ENCODE assay signal across 8 mouse cellular contexts in the genomic region with DNA sequence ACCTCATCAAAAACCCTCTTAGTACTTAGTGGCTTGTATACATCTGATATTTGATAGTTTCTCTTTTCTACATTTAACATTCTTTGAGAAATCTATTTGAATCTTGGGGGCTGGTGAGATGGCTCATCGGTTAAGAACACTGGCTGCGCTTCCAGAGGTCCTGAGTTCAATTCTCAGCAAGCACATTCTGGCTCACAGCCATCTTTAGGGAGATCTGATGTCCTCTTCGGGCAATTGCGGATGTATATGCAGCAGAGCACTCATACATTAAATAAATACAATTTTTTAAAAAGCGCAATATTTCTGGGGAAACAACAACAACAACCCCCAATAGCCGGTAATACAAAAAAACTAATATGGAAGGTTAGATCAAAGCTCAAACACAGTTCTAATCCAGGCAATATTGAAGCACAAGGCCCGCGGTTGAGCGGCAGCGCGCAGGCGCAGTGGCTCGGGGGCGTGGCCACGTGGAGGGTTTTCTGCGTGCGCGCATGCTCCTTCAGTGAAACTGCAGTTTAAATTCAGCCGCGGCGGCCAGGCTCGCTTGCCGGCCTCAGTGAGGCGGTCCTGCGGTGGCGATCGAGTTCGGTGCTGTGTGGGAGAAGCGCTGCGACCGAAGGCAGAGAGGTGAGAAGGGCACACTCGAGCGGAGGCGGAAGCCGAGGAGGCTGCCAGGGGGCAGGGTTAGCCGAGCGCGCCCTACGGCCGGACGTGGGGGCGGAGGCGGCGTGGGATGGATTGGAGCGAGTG. TPM values are rescaled to one million over a fixed set of nuclear protein-coding genes. Genes with fewer than 3 reads are reported as not detected.
DNase-seq lines count a peak whose midpoint lies in the region; ATAC-seq and TF ChIP-seq lines count a peak whose summit lies in the region.

Gene Ddx11 (plus strand): TSS at position 455 of the 750 bp plus-strand sequence.

- peak within 1 kb of the TSS; percentile 81 for H3K4me3 ChIP-seq in hindbrain, embryonic 12.5 days

- peak within 1 kb of the TSS; percentile 77 for H3K9ac ChIP-seq in hindbrain, embryonic 12.5 days

- peak within 1 kb of the TSS; percentile 70; the same call in 1 of the 2 replicates for H3K27ac ChIP-seq in hindbrain, embryonic 12.5 days

- in situ Hi-C loops in Patski (cut with MboI; ENCODE audit: low pct_unique_long_range_greater_than_20kb) = loop anchor here (25.0 kb wide), 1 partner anchor 511 kb away; the partner anchor contains the start of gene Vapa

- CTCF ChIA-PET in Patski (lab: Charles Lee) = no interaction called here

- WGBS in hindbrain, embryonic 12.5 days = 6% methylated on average over 45 of the region's 45 CpGs

- peaks cover 25% of the 10 kb centered on the region for H3K36me3 ChIP-seq in hindbrain, embryonic 12.5 days

- H3K27me3 ChIP-seq in Patski = no peaks in the 10 kb centered on the region
- no peaks in the 10 kb centered on the region for H3K27me3 ChIP-seq in hindbrain, embryonic 12.5 days

- no peaks in the 10 kb centered on the region for H3K9me3 ChIP-seq in hindbrain, embryonic 12.5 days (replicated peaks)

- peak; percentile 84 for ATAC-seq in Patski
- peak; percentile 80 for ATAC-seq in hindbrain, embryonic 12.5 days (ENCODE audit: low FRiP score)

- TF ChIP-seq CTCF in Patski (IDR thresholded peaks at IDR 0.05) = no peak

- H3K4me1 ChIP-seq in hindbrain, embryonic 12.5 days = peaks cover 7% of the 10 kb centered on the region

- H3K4me2 ChIP-seq in hindbrain, embryonic 12.5 days (replicated peaks) = peak within 1 kb of the TSS; percentile 67

- POLR2A ChIA-PET in Patski (lab: Charles Lee) = no interaction called here

- no peak for DNase-seq in Patski (ENCODE audit: low read depth, low spot score)
- DNase-seq in cerebellum, postnatal 10 days = peak; percentile 98 to 99
- DNase-seq in frontal cortex, postnatal 10 days (ENCODE audit: low spot score in 2 of 2) = peak; percentile 73 to 90
- peak; percentile 92 to 93 for DNase-seq in layer of hippocampus, postnatal 14 days (ENCODE audit: low spot score in 2 of 2)
- peak; percentile 94 for DNase-seq in lung, postnatal 10 days
- peak; percentile 94 for DNase-seq in ovary, postnatal 14 days (ENCODE audit: low spot score)
- peak; percentile 80 to 93 for DNase-seq in thymus, postnatal 10 days (ENCODE audit: low spot score in 2 of 2)

RNA-seq across cellular contexts. Expression of gene Ddx11, which starts in this region (rescaled TPM):
- polyA plus RNA-seq in Patski (2021) = 12.7 TPM
- polyA plus RNA-seq in hindbrain, embryonic 12.5 days (2016; fragmentation: Nextera tagmentation; extraction: Ambion mirVana) = 19.4 and 20.2 TPM in 2 replicates
- 1 to 10 TPM; 3.2 to 3.7 TPM for total RNA-seq in layer of hippocampus, postnatal 14 days (2021)
